Mouse (Mus musculus): ENCODE measurements at regions not wholly inside any gene's neighbourhood (a gene's known extent, or its start where the extent isn't known, plus 50 kb on each side); places are given as distances from the start of the nearest gene placed in this dataset.
"Not testable (repeated sequence)": the region's sequence is repeated elsewhere in the genome, so short reads cannot be mapped to it uniquely, and the experiment has no call there.

GRCm38 (mm10) chr6:4149663-4150062 is 62.9 kb upstream of the Bet1 start:
- no peak for DNase-seq (ENCODE audit: low read depth)

GRCm38 (mm10) chr6:4158293-4158692 is 71.5 kb upstream of the Bet1 start:
- no peak for DNase-seq (ENCODE audit: low read depth)

- DNase-seq (ENCODE audit: low read depth), result no peak
These were observed 77.0 kb upstream of the Bet1 start for GRCm38 (mm10) chr6:4163733-4164132.

GRCm38 (mm10) chr6:4167112-4167511 is 80.3 kb upstream of the Bet1 start:
- DNase-seq (ENCODE audit: low read depth), result no peak

- DNase-seq (ENCODE audit: low read depth), result no peak
These were observed 81.0 kb upstream of the Bet1 start for GRCm38 (mm10) chr6:4167757-4168156.

- DNase-seq (ENCODE audit: low read depth), result no peak
These were observed 84.8 kb upstream of the Bet1 start for GRCm38 (mm10) chr6:4171561-4171960.

- no peak for DNase-seq (ENCODE audit: low read depth)
These were observed 100.9 kb upstream of the Bet1 start for GRCm38 (mm10) chr6:4187683-4188082.

GRCm38 (mm10) chr6:4190976-4191375 is 104.2 kb upstream of the Bet1 start:
- not testable (repeated sequence) for DNase-seq (ENCODE audit: low read depth)

- DNase-seq (ENCODE audit: low read depth), result no peak
These were observed 106.5 kb upstream of the Bet1 start for GRCm38 (mm10) chr6:4193286-4193685.

GRCm38 (mm10) chr6:4201176-4201575 is 114.4 kb upstream of the Bet1 start:
- no peak for DNase-seq (ENCODE audit: low read depth)

- no peak for DNase-seq (ENCODE audit: low read depth)
These were observed 118.9 kb upstream of the Bet1 start for GRCm38 (mm10) chr6:4205681-4206080.

GRCm38 (mm10) chr6:4245265-4246112 is 158.7 kb upstream of the Bet1 start:
- no peak for DNase-seq (ENCODE audit: low read depth)

GRCm38 (mm10) chr6:4246113-4246419 is 159.3 kb upstream of the Bet1 start:
- DNase-seq (ENCODE audit: low read depth), result no peak

- no peak for DNase-seq (ENCODE audit: low read depth)
These were observed 189.8 kb upstream of the Bet1 start for GRCm38 (mm10) chr6:4276607-4277006.

GRCm38 (mm10) chr6:4277245-4277890 is 190.6 kb upstream of the Bet1 start:
- no peak for DNase-seq (ENCODE audit: low read depth)

- DNase-seq (ENCODE audit: low read depth), result no peak
These were observed 204.6 kb upstream of the Bet1 start for GRCm38 (mm10) chr6:4291380-4291779.

GRCm38 (mm10) chr6:4303410-4303809 is 201.2 kb upstream of the Col1a2 start:
- DNase-seq (ENCODE audit: low read depth), result peak; percentile 1

GRCm38 (mm10) chr6:4349953-4350352 is 154.7 kb upstream of the Col1a2 start:
- no peak for DNase-seq (ENCODE audit: low read depth)

- no peak for DNase-seq (ENCODE audit: low read depth)
These were observed 142.4 kb upstream of the Col1a2 start for GRCm38 (mm10) chr6:4362220-4362619.

- DNase-seq (ENCODE audit: low read depth), result no peak
These were observed 129.1 kb upstream of the Col1a2 start for GRCm38 (mm10) chr6:4375465-4376037.

- DNase-seq (ENCODE audit: low read depth), result no peak
These were observed 107.8 kb upstream of the Col1a2 start for GRCm38 (mm10) chr6:4396808-4397207.

GRCm38 (mm10) chr6:4397695-4398598 is 106.7 kb upstream of the Col1a2 start:
- peak; percentile 6 for DNase-seq (ENCODE audit: low read depth)

All from induced T-regulatory cell, adult 2 months (primary cell).